Mouse (Mus musculus): Measurements from ENCODE around the gene Fbxw19. TPM values are rescaled to one million over a fixed set of nuclear protein-coding genes. Genes with fewer than 3 reads are reported as not detected.

Fbxw19 gene
- not detected for polyA plus RNA-seq (2014; fragmentation: Illumina TruSeq; extraction: RNeasy Lipid Tissue Mini Kit (QIAGEN cat#74804); ENCODE audit: insufficient read depth, low read depth, low replicate concordance)

DNA sequence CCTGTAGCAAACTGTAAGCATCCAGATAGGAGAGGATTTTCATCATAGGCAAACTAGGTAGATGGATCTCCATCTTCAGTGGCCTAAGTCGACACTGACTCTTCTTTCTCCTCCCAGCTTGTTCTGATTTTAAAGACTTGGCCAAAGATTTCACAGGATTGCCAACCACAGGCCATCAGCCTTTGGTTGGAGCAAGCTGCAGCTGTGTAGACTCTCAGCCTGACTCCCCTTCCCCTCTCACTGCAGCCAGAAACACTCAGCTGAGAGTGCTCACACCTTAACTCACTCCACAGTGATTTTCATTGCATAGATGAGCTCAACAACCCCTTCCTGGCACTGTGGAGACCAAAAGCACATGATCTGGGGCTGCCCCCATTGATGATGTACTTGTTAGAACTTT, at the start of gene Fbxw19:
TSS of gene Fbxw19 (minus strand) at position 101 of the 400 bp plus-strand sequence.

DNA sequence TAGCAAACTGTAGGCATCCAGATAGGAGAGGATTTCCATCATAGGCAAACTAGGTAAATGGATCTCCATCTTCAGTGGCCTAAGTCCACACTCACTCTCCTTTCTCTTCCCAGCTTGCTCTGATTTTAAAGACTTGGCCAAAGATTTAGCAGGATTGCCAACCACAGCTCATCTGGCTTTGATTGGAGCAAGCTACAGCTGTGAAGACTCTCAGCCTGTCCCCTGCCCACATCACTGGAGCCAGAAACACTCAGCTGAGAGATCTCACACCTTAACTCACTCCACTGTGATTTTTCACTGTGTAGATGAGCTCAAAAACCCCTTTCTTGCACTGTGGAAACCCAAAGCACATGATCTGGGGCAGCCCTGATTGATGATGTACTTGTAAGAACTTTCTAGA, 46.6 kb downstream of the Fbxw19 start, which contains the start of gene Fbxw16:
TSS of gene Fbxw16 (minus strand) at position 101 of the 400 bp plus-strand sequence.

Other genes starting within 250 kb of the Fbxw19 start
- gene Fbxw14, start 208.2 kb downstream of the Fbxw19 start, polyA plus RNA-seq (2014; fragmentation: Illumina TruSeq; extraction: RNeasy Lipid Tissue Mini Kit (QIAGEN cat#74804); ENCODE audit: insufficient read depth, low read depth, low replicate concordance), result not detected
- not detected for gene Fbxw28, start 156.2 kb downstream of the Fbxw19 start, polyA plus RNA-seq (2014; fragmentation: Illumina TruSeq; extraction: RNeasy Lipid Tissue Mini Kit (QIAGEN cat#74804); ENCODE audit: insufficient read depth, low read depth, low replicate concordance)
- not detected for gene Fbxw22, start 91.6 kb downstream of the Fbxw19 start, polyA plus RNA-seq (2014; fragmentation: Illumina TruSeq; extraction: RNeasy Lipid Tissue Mini Kit (QIAGEN cat#74804); ENCODE audit: insufficient read depth, low read depth, low replicate concordance)
- gene Fbxw16, start 46.7 kb downstream of the Fbxw19 start, polyA plus RNA-seq (2014; fragmentation: Illumina TruSeq; extraction: RNeasy Lipid Tissue Mini Kit (QIAGEN cat#74804); ENCODE audit: insufficient read depth, low read depth, low replicate concordance), result not detected
- not detected for gene Fbxw15, start 72.4 kb upstream of the Fbxw19 start, polyA plus RNA-seq (2014; fragmentation: Illumina TruSeq; extraction: RNeasy Lipid Tissue Mini Kit (QIAGEN cat#74804); ENCODE audit: insufficient read depth, low read depth, low replicate concordance)
- gene Fbxw24, start 130.2 kb upstream of the Fbxw19 start, polyA plus RNA-seq (2014; fragmentation: Illumina TruSeq; extraction: RNeasy Lipid Tissue Mini Kit (QIAGEN cat#74804); ENCODE audit: insufficient read depth, low read depth, low replicate concordance), result not detected
- gene Fbxw25, start 168.8 kb upstream of the Fbxw19 start, polyA plus RNA-seq (2014; fragmentation: Illumina TruSeq; extraction: RNeasy Lipid Tissue Mini Kit (QIAGEN cat#74804); ENCODE audit: insufficient read depth, low read depth, low replicate concordance), result not detected
- gene Fbxw18, start 206.8 kb upstream of the Fbxw19 start, polyA plus RNA-seq (2014; fragmentation: Illumina TruSeq; extraction: RNeasy Lipid Tissue Mini Kit (QIAGEN cat#74804); ENCODE audit: insufficient read depth, low read depth, low replicate concordance), result not detected

Measured in lung, adult 10 weeks (tissue).